Mouse (Mus musculus): Measurements from ENCODE around the gene Gm20388.

DNA sequence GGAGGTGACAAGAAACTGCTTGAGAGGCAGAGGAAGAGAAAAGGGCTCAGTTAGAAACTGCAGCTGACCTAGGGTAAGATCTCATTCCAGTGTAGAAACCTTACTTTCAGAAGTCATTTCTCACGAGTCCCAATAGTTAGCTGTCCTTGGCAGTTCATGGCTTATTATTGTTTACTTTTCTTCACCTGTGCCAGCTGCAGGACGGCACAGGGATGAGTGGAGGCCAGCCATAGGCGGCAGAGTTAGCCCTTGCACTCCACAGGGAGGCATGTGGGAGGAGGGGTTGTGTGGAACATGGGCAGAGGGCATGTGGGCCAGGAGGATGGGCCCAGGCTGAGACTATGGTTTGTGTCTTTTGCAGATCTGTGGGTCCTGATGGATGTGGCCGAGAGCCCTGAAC, 2472.4 kb downstream of the Gm20388 start:
- TF ChIP-seq CTCF (IDR thresholded peaks at IDR 0.05; ENCODE audit: borderline replicate concordance, insufficient read depth, low read depth, low read length) (no peak), POLR2A (IDR thresholded peaks at IDR 0.05; ENCODE audit: borderline replicate concordance, insufficient read depth, low read length) (no peak)
